Mouse (Mus musculus) thymus, adult 2 months (tissue): ENCODE results near the gene Clec9a. TPM values are rescaled to one million over a fixed set of nuclear protein-coding genes. Genes with fewer than 3 reads are reported as not detected.

Experiments
- DNase-seq: peaks from one replicate; pipeline ENCODE4 v3.0.0; 2021
- H3K27ac ChIP-seq: fragments of 200-500 bp; 2 replicates; pipeline ENCODE4 v1.5.1; 2012; ENCODE audit warnings: low read length, control low read depth; ENCODE audit not compliant: control insufficient read depth, insufficient read depth
- H3K27me3 ChIP-seq: fragments of 200-500 bp; 2 replicates; pipeline ENCODE4 v1.6.1; 2012; ENCODE audit warnings: mild to moderate bottlenecking, low read length, moderate library complexity, mixed read lengths; ENCODE audit not compliant: control insufficient read depth, insufficient read depth
- H3K36me3 ChIP-seq: fragments of 200-500 bp; 2 replicates; pipeline ENCODE4 v1.6.1; 2012; ENCODE audit warnings: mild to moderate bottlenecking, low read length, moderate library complexity; ENCODE audit not compliant: control insufficient read depth, insufficient read depth
- H3K4me1 ChIP-seq: fragments of 200-500 bp; replicated peaks from 2 replicates; pipeline ENCODE4 v1.6.1; 2012; ENCODE audit warnings: low read length; ENCODE audit not compliant: control insufficient read depth, insufficient read depth
- H3K4me3 ChIP-seq: fragments of 200-500 bp; 2 replicates; pipeline ENCODE4 v1.5.1; 2012; ENCODE audit warnings: mild to moderate bottlenecking, low read length, control low read depth, moderate library complexity; ENCODE audit not compliant: control insufficient read depth, insufficient read depth
- CTCF ChIP-seq: fragments of 200-500 bp; IDR thresholded peaks from 2 replicates; pipeline ENCODE4 v1.5.1; 2012; ENCODE audit warnings: mild to moderate bottlenecking, control low read depth, low read length, moderate library complexity, borderline replicate concordance; ENCODE audit not compliant: control insufficient read depth, poor library complexity, insufficient read depth; ENCODE audit errors: extremely low read depth
- POLR2A ChIP-seq: fragments of 200-500 bp; IDR thresholded peaks from 2 replicates; pipeline ENCODE4 v1.6.1; 2012; ENCODE audit warnings: mild to moderate bottlenecking, low read length, control low read depth, moderate library complexity; ENCODE audit not compliant: control insufficient read depth, poor library complexity, insufficient read depth; ENCODE audit errors: extremely low read depth
- WGBS: fragments of 180-500 bp; shearing (Covaris S2); methylation state at CpG from one replicate; pipeline ENCODE4 v1.1.7; 2018; 5-methylcytosine and 5-hydroxymethylcytosine counted together
- polyA plus RNA-seq: library from polyadenylated mRNA; depleted of rRNA; stranded (reverse); fragments of >200 nt; gene quantifications from 2 replicates; pipeline ENCODE4 v1.2.3, GENCODE M21; 2012; rRNA removed

The Clec9a gene
- polyA plus RNA-seq, 1 experiment = 4.6 TPM

GRCm38 (mm10) chr6:129438033-129438432, 29.4 kb downstream of the Clec9a start:
- H3K36me3 ChIP-seq = no peaks in the 10 kb centered on the region
- H3K4me3 ChIP-seq = no peak overlapping the region
- no peak overlapping the region for H3K27ac ChIP-seq
- H3K4me1 ChIP-seq = no peaks in the 10 kb centered on the region
- no peak for DNase-seq
- TF ChIP-seq POLR2A (no peak), CTCF (no peak)
- 98% methylated on average over 2 of the region's 2 CpGs for WGBS
- no peaks in the 10 kb centered on the region for H3K27me3 ChIP-seq

GRCm38 (mm10) chr6:129449743-129450142, 41.1 kb downstream of the Clec9a start:
- DNase-seq = no peak
- Histone ChIP-seq H3K4me3 (no peak overlapping the region), H3K4me1 (no peaks in the 10 kb centered on the region), H3K27ac (no peak overlapping the region), H3K27me3 (no peaks in the 10 kb centered on the region), H3K36me3 (no peaks in the 10 kb centered on the region)
- TF ChIP-seq CTCF (no peak), POLR2A (no peak)
- 91% methylated on average over 6 of the region's 6 CpGs for WGBS

GRCm38 (mm10) chr6:129451411-129452039, 42.9 kb downstream of the Clec9a start, which contains the start of gene Clec1a:
Gene Clec1a (minus strand): TSS chr6:129452000.
- TF ChIP-seq CTCF (no peak), POLR2A (no peak)
- no peaks in the 10 kb centered on the region for H3K4me1 ChIP-seq
- H3K36me3 ChIP-seq = no peaks in the 10 kb centered on the region
- no peak within 1 kb of the TSS for H3K27ac ChIP-seq
- WGBS = 66% methylated on average over 13 of the region's 13 CpGs
- no peak within 1 kb of the TSS for H3K4me3 ChIP-seq
- no peak for DNase-seq
- no peaks in the 10 kb centered on the region for H3K27me3 ChIP-seq

- H3K27me3 ChIP-seq = no peaks in the 10 kb centered on the region
- TF ChIP-seq POLR2A (no peak), CTCF (no peak)
- no peak for DNase-seq
- no peaks in the 10 kb centered on the region for H3K4me1 ChIP-seq
- no peak overlapping the region for H3K27ac ChIP-seq
- H3K4me3 ChIP-seq = no peak overlapping the region
- no peaks in the 10 kb centered on the region for H3K36me3 ChIP-seq
- 96% methylated on average over 6 of the region's 6 CpGs for WGBS
Measured at GRCm38 (mm10) chr6:129471386-129471785, 62.7 kb downstream of the Clec9a start.

- H3K4me1 ChIP-seq = no peaks in the 10 kb centered on the region
- TF ChIP-seq POLR2A = no peak
- TF ChIP-seq CTCF = no peak
- H3K27me3 ChIP-seq = no peaks in the 10 kb centered on the region
- no peak overlapping the region for H3K4me3 ChIP-seq
- no peak overlapping the region for H3K27ac ChIP-seq
- 36% methylated on average over 5 of the region's 5 CpGs for WGBS
- DNase-seq = no peak
- no peaks in the 10 kb centered on the region for H3K36me3 ChIP-seq
Measured at GRCm38 (mm10) chr6:129472627-129473026, 64.0 kb downstream of the Clec9a start.

Other genes starting within 250 kb of the Clec9a start
- gene Clec2d, start 228.2 kb upstream of the Clec9a start, polyA plus RNA-seq = 43.1 and 91.5 TPM in 2 replicates
- 18.0 and 22.0 TPM in 2 replicates for gene Cd69, start 133.4 kb upstream of the Clec9a start, polyA plus RNA-seq
- gene 4922502D21Rik, start 77.1 kb upstream of the Clec9a start, polyA plus RNA-seq = 0.10 and 0.15 TPM in 2 replicates
- 2.8 and 3.6 TPM in 2 replicates for gene Clec12a, start 66.2 kb upstream of the Clec9a start, polyA plus RNA-seq
- gene Clec12b, start 23.0 kb upstream of the Clec9a start, polyA plus RNA-seq = not detected in 2 replicates
- 1.3 and 1.4 TPM in 2 replicates for gene Clec1b, start 11.6 kb upstream of the Clec9a start, polyA plus RNA-seq
- 0.33 and 0.65 TPM in 2 replicates for gene Clec1a, start 43.1 kb downstream of the Clec9a start, polyA plus RNA-seq
- 0.13 and 0.19 TPM in 2 replicates for gene Olr1, start 98.3 kb downstream of the Clec9a start, polyA plus RNA-seq
- gene Tmem52b, start 103.7 kb downstream of the Clec9a start, polyA plus RNA-seq = 0.18 TPM in 1 of 2 replicates, not detected in the other
- gene Gabarapl1, start 124.3 kb downstream of the Clec9a start, polyA plus RNA-seq = 24.6 and 29.8 TPM in 2 replicates
- gene Klre1, start 169.0 kb downstream of the Clec9a start, polyA plus RNA-seq = 0.23 and 0.44 TPM in 2 replicates
- 0.60 and 1.1 TPM in 2 replicates for gene Klrd1, start 182.9 kb downstream of the Clec9a start, polyA plus RNA-seq
- 0.55 and 1.1 TPM in 2 replicates for gene Klrk1, start 215.0 kb downstream of the Clec9a start, polyA plus RNA-seq
- 0.40 TPM in 1 of 2 replicates, not detected in the other for gene Klrc3, start 234.5 kb downstream of the Clec9a start, polyA plus RNA-seq